Mouse (Mus musculus) layer of hippocampus, postnatal 14 days (tissue): ENCODE results near the gene Cyp2s1. TPM values are rescaled to one million over a fixed set of nuclear protein-coding genes. Genes with fewer than 3 reads are reported as not detected.
"Not testable (repeated sequence)": the region's sequence is repeated elsewhere in the genome, so short reads cannot be mapped to it uniquely, and the experiment has no call there.

Experiments
- DNase-seq, 2 experiments: peaks; one replicate each; pipeline ENCODE4 v3.0.0; 2021 to 2022; ENCODE audit warnings: low spot score in 2 of 2, mixed read lengths in 1 of 2
- total RNA-seq, 2 experiments: library from RNA; stranded (reverse); gene quantifications; 2 replicates each; pipeline ENCODE4 v1.2.3; 2021

Gene Cyp2s1
- total RNA-seq, 2 experiments from 2014 or later: 1.3 to 1.9 TPM

DNA sequence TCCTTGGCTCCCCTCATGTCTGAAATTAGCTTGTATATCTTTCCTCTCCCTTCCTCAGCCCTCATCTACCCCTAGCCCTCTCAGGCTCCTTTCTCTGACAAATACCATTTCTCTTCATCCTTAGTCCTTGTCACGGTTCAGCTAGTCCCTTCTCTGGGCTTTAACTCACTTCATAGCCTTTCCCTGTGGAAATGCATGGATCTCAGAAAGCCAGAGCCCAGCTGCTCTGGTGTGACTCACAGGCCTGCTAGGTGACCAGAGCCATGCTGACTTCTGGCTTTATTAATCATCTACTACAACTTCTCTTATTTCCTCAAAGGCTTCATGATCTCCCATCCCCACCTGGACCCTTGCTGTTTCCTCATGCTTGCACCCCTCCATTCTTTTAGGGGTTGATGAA lies 4.5 kb downstream of the Cyp2s1 start:
- no peak for DNase-seq

- DNase-seq: no peak
Measured at GRCm38 (mm10) chr7:25811716-25812115, 5.0 kb downstream of the Cyp2s1 start.

GRCm38 (mm10) chr7:25805631-25806343 lies 10.9 kb downstream of the Cyp2s1 start:
- DNase-seq: peak; percentile 86 to 92

DNA sequence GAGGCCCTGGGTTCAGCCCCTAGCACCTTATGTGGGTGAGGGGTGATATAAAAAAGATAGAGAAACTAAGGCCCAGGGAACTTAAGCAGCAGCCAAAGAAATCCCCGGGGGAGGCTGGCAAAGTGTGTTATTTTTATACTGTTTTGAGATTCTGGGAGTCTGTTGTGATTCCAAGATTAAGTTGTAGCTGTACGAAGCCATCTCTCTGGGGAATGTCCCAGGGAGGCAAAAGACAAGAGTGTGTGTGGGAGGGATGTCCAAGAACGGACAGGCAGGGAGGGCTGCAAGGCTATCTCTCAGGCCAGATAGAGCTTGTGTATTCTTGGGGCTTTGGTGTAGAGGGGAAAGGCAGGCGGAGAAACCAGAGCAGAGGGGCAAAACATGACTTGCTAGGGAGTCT lies 11.9 kb downstream of the Cyp2s1 start:
- no peak for DNase-seq

DNA sequence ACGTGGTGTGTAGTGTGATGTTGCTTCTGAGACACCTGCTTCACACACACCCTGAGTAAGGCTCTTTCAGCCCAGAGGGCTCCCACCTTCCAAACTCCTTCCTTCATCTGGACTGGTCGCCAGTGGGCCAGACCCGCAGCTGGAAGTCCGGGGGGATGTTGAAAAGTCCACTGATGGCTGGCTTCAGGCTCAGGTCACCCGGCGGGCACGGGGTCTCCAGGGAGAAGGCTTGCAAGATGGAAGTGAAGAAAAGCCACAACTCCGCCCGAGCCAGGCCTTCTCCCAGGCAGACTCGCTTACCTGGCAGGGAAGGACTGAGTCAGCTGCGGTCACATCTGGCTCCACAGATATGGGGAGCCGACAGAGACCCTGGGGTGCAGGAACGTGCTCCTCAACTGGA lies 13.3 kb downstream of the Cyp2s1 start:
- DNase-seq: no peak

GRCm38 (mm10) chr7:25802241-25803125 lies 14.2 kb downstream of the Cyp2s1 start:
- no peak for DNase-seq

DNA sequence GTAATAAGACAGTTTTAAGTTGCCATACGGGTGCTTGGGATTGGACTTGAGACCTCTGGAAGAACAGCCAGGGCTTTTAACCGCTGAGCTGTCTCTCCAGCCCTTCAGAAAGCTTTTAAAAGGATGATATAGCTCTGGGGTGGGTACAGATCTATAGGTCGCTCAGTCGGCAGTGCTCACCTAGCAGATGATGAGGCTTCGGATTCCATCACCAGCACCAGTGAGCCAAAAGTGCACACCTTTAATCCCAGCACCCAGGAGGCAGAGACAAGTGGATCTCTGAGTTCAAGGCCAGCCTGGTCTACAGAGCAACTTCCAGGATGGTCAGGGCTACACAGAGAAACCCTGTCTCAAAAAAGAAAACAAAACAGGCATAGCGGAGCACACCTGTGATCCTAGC lies 15.7 kb downstream of the Cyp2s1 start:
- DNase-seq: no peak

- DNase-seq: no peak
Measured at GRCm38 (mm10) chr7:25799369-25799768, 17.3 kb downstream of the Cyp2s1 start.

DNA sequence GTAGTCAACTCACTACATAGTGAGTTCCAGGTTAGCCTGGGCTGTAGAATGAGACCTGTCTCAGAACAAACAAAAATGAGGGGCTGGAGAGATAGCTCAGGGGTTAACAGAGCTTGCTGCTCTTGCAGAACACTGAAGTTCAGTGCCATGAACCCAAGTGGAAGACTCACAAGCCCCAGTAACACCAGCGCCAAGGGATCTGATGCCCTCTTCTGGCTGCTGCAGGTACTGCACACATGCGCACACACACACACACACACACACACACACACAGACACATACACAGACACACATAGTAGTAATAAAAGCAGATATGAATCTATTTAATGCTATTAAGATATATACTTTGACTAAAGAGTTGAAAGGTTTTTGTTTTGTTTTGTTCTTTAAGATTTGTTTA lies 18.2 kb downstream of the Cyp2s1 start:
- DNase-seq: no peak

GRCm38 (mm10) chr7:25794775-25795174 lies 21.9 kb downstream of the Cyp2s1 start:
- no peak for DNase-seq

- DNase-seq: no peak
Measured at GRCm38 (mm10) chr7:25793679-25794078, 23.0 kb downstream of the Cyp2s1 start.

- not testable (repeated sequence) for DNase-seq
Measured at GRCm38 (mm10) chr7:25792966-25793365, 23.7 kb downstream of the Cyp2s1 start.

DNA sequence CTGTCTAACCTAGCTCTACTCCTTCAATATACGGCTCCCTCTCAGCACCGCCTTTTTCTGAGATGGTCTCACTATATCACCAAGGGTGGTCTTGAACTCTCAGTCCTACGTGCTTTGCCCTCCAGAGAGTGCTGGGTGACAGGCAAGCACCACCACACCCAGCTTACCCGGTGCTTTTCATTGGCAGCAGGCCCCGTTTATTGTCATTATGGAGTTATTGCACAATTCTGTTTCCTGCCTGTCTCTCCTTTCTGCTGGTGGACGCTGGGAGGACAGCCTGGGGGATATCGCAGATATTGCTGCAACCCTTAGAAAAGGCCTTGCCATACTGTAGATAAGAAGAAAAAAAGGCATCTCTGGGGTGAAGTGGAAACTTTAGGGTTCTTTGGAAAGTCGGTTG lies 26.1 kb downstream of the Cyp2s1 start:
- no peak for DNase-seq

GRCm38 (mm10) chr7:25789129-25789440 lies 27.6 kb downstream of the Cyp2s1 start:
- no peak for DNase-seq

GRCm38 (mm10) chr7:25788220-25789128 lies 28.2 kb downstream of the Cyp2s1 start, which contains the start of gene Axl:
TSS of gene Axl (minus strand) at chr7:25788705.
- DNase-seq: peak; percentile 48 to 67

- no peak for DNase-seq
Measured at GRCm38 (mm10) chr7:25787456-25788219, 29.1 kb downstream of the Cyp2s1 start.

DNA sequence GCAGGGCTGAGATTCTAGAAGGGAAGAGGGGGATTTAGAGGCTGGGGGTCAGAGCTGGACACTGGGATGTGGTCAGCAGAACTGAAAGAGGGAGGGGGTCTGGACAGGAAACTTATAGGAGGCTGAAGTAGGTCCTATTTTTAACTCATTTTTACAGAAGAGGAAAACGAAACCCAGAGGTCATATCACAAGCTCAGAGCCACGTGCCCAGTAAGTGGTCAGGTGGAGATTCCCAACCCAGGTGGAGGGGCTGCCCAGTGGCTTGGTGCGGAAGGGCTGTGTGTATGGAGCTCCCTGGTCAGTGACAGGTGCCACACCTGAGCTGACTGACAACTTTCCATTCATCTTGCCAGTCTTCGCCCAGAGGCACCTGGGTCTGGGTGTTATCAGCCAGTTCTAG lies 29.7 kb downstream of the Cyp2s1 start:
- no peak for DNase-seq

DNA sequence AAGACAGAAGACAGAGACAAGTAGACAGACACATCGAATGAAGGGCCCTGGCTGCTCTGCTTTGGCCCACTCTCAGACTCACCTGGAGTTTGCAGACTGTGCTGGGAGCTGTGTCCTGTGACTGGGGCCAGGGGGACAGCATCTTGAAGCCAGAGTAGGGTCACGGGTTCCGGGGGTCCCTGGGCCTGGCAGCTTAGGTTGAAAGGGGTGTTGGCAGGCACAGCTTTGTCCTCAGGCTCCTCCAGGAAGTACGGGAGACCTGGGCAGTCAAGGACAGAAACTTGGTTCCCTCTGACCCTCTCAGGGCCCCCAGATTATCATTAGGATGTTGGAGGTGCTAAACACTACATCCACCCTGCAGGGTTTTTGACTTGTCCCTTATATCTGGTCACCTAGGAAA lies 31.0 kb downstream of the Cyp2s1 start:
- DNase-seq: no peak

GRCm38 (mm10) chr7:25784808-25785207 lies 31.9 kb downstream of the Cyp2s1 start:
- no peak for DNase-seq

DNA sequence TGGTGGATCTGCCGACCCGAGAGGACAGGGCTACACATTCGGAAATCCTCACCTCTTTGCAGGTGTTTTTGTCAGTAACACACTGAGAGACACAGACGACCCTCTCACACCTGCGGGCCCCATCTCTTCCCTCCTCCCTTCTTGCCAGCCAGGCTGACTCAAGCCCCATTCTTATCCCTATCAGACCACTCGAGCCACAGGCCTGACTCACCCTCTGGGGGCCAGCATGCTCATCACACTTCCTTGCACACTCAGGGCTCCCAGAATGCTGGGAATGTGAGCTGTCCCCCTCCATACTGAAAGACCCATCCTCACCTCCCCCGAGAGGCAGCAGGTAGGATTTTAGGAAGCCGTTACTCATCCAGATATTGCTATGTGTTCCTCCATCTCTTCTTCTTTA lies 33.0 kb downstream of the Cyp2s1 start:
- DNase-seq: no peak

GRCm38 (mm10) chr7:25782744-25783143 lies 34.0 kb downstream of the Cyp2s1 start:
- DNase-seq: peak in 1 of 2 experiments; percentile 40
